Mouse (Mus musculus) neural tube, embryonic 11.5 days (tissue): ENCODE results near the gene Ankfn1. TPM values are rescaled to one million over a fixed set of nuclear protein-coding genes. Genes with fewer than 3 reads are reported as not detected.

Source experiments
- ATAC-seq: fragments of 200-750 bp; cut with Nextera tagmentation; 2 replicates; pipeline ENCODE4 v1.8.0; 2017; ENCODE audit warnings: moderate number of reproducible peaks, mild to moderate bottlenecking, moderate TSS enrichment, moderate library complexity; ENCODE audit not compliant: insufficient read depth, low FRiP score, low TSS enrichment
- DNase-seq: peaks from one replicate; pipeline ENCODE4 v3.0.0-alpha.2; 2015; ENCODE audit warnings: low spot score
- H3K27ac ChIP-seq: fragments of 300-500 bp; sonication (generic); 2 replicates; pipeline ENCODE4 v1.5.1; 2014; ENCODE audit warnings: low read depth, mild to moderate bottlenecking, low read length
- H3K27me3 ChIP-seq: fragments of 300-500 bp; sonication (generic); 2 replicates; pipeline ENCODE4 v1.6.1; 2014; ENCODE audit warnings: mild to moderate bottlenecking, low read length, mixed read lengths; ENCODE audit not compliant: control insufficient read depth, insufficient read depth
- H3K36me3 ChIP-seq: fragments of 300-500 bp; sonication (generic); 2 replicates; pipeline ENCODE4 v1.6.1; 2014; ENCODE audit warnings: mild to moderate bottlenecking, low read length, moderate library complexity, mixed read lengths; ENCODE audit not compliant: control insufficient read depth, insufficient read depth
- H3K4me1 ChIP-seq: fragments of 300-500 bp; sonication (generic); 2 replicates; pipeline ENCODE4 v1.6.1; 2014; ENCODE audit warnings: low read length, mixed read lengths; ENCODE audit not compliant: control insufficient read depth, insufficient read depth
- H3K4me2 ChIP-seq: fragments of 300-500 bp; sonication (generic); 2 replicates; pipeline ENCODE4 v1.6.1; 2014; ENCODE audit warnings: low read depth, mild to moderate bottlenecking, moderate library complexity
- H3K4me3 ChIP-seq: fragments of 300-500 bp; sonication (generic); 2 replicates; pipeline ENCODE4 v1.5.1; 2014; ENCODE audit warnings: low read depth, low read length
- H3K9ac ChIP-seq: fragments of 300-500 bp; sonication (generic); 2 replicates; pipeline ENCODE4 v1.6.1; 2014; ENCODE audit warnings: mild to moderate bottlenecking, low read length
- H3K9me3 ChIP-seq: fragments of 300-500 bp; sonication (generic); 2 replicates; pipeline ENCODE4 v1.6.1; 2016; ENCODE audit warnings: low read length; ENCODE audit not compliant: control insufficient read depth
- WGBS: fragments of 180-500 bp; shearing (Covaris S2); extraction: QIAGEN DNeasy Blood & Tissue Kit; methylation state at CpG from one replicate; pipeline ENCODE4 v1.1.7; 2014; 5-methylcytosine and 5-hydroxymethylcytosine counted together
- polyA plus RNA-seq: library from polyadenylated mRNA; unstranded; fragments of >200 nt; fragmentation: Nextera tagmentation; extraction: Ambion mirVana; gene quantifications from 2 replicates; pipeline ENCODE4 v1.2.1, GENCODE M21; 2014

The Ankfn1 gene
- polyA plus RNA-seq, result 0.62 and 1.2 TPM in 2 replicates

DNA sequence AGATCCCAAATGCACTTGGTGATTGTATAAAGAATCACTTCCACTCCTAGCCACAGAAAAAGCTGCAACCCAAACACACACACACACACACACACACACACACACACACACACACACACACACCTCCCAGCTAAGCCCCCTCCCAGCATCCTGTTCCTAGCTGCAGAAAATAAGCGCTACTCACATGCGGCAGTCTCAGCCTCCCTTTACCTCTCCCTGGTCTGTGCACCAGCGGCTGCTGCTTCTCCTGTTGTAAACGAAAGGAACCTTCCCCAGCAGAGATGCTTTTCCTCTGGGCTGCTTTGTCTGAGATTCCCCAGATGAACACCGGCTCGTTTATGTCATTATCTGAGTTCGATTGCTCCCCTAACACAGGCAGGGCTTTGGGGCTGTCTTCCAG is at the start of gene Ankfn1:
Ankfn1 (minus strand) TSS at position 223 of the 400 bp plus-strand sequence.
- no peak within 1 kb of the TSS for H3K9ac ChIP-seq
- no peak within 1 kb of the TSS for H3K4me3 ChIP-seq
- no peaks in the 10 kb centered on the region for H3K4me1 ChIP-seq
- H3K4me2 ChIP-seq, result no peak within 1 kb of the TSS
- DNase-seq (no peak), ATAC-seq (no peak)
- no peaks in the 10 kb centered on the region for H3K9me3 ChIP-seq
- no peaks in the 10 kb centered on the region for H3K36me3 ChIP-seq
- no peak within 1 kb of the TSS for H3K27ac ChIP-seq
- no peaks in the 10 kb centered on the region for H3K27me3 ChIP-seq
- WGBS, result 47% methylated on average over 7 of the region's 7 CpGs

DNA sequence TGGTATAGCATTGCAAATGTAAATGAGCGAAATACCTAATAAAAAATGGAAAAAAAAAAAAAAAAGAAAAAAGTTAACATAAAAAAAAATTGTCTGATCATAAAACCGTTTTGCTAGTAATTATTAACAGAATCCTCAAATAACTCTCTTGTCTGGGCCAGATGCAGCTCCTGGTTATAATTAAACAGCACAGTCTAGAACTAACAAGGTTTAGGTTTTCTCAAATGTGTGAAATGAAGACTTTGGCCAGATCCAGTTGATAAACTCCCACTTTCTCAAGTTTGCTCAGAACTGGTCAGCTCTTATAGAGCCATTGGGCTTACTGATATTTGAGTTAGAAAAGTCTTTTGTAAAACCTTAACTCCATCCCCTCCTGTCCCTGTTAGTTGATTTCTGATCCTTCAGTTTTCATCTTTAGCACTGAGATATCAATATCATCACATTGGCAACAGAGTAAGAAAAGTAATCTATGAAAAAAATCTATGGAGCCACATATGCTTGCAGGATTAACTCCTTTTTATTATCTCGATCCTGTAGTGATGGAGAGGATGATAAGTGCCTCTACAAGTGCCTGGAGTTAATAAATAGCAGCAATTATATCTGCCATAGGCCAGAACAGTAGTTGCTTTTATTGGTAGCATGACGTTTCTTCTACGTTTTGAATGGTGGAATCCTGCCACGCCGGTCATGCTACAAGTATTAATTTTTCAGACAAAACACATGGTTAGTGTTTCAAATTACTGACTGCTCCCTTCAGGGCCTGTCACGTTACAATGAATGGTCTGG is 46.4 kb upstream of the Ankfn1 start:
- no peak overlapping the region for H3K4me2 ChIP-seq
- no peaks in the 10 kb centered on the region for H3K9me3 ChIP-seq
- no peaks in the 10 kb centered on the region for H3K36me3 ChIP-seq
- H3K4me1 ChIP-seq, result no peaks in the 10 kb centered on the region
- 80% methylated on average over 8 of the region's 8 CpGs for WGBS
- no peaks in the 10 kb centered on the region for H3K27me3 ChIP-seq
- no peak overlapping the region for H3K9ac ChIP-seq
- DNase-seq, result no peak
- no peak overlapping the region for H3K4me3 ChIP-seq
- H3K27ac ChIP-seq, result no peak overlapping the region
- ATAC-seq, result no peak

DNA sequence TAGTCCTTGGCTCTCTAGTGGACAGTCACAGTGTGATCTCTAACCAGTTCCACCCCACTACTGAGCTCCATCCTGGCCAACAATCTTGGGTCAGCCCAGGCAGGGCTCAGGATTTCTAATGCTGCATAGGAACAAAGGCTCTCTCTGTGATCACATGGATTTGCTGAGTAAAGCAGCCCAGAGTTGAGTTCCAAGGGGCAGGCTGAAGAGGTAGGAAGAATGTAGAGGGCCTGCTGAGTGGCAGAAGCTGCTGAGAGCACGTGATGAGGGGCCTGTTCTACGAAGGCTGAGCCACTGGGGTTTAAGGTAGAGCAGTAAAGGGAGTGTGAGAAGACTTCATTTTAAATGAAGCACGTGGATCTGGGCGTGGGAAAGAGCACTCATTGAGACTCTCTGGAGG is 41.1 kb upstream of the Ankfn1 start:
- no peak overlapping the region for H3K27ac ChIP-seq
- ATAC-seq (no peak), DNase-seq (no peak)
- no peak overlapping the region for H3K9ac ChIP-seq
- no peaks in the 10 kb centered on the region for H3K4me1 ChIP-seq
- WGBS, result 26% methylated on average over 4 of the region's 4 CpGs
- H3K27me3 ChIP-seq, result no peaks in the 10 kb centered on the region
- H3K4me2 ChIP-seq, result no peak overlapping the region
- no peaks in the 10 kb centered on the region for H3K9me3 ChIP-seq
- no peaks in the 10 kb centered on the region for H3K36me3 ChIP-seq
- H3K4me3 ChIP-seq, result no peak overlapping the region

DNA sequence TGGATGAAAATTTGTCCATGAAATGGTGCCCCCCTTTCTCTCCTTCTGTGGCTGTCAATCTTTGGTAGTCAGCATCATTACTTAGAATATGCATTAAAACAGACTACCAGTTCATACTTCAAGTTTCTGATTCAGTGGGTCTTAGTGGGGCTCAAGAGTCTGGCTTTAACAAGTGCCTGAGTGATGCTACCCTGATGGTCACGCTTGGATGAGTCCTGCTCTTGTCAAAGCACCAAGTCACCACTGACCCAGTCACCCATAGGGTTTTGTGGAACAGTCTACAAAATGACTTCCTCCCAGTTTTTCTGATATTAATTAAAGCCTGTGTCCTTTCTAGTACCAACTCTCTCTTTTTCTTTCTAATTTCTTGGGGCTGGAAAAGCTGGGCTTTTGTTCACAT is 34.0 kb upstream of the Ankfn1 start:
- no peak for DNase-seq
- H3K4me3 ChIP-seq, result no peak overlapping the region
- no peaks in the 10 kb centered on the region for H3K9me3 ChIP-seq
- no peaks in the 10 kb centered on the region for H3K27me3 ChIP-seq
- no peak overlapping the region for H3K4me2 ChIP-seq
- ATAC-seq, result no peak
- H3K27ac ChIP-seq, result no peak overlapping the region
- H3K9ac ChIP-seq, result no peak overlapping the region
- no peaks in the 10 kb centered on the region for H3K36me3 ChIP-seq
- no peaks in the 10 kb centered on the region for H3K4me1 ChIP-seq
- WGBS, result 88% methylated on average over 1 of the region's 1 CpGs

DNA sequence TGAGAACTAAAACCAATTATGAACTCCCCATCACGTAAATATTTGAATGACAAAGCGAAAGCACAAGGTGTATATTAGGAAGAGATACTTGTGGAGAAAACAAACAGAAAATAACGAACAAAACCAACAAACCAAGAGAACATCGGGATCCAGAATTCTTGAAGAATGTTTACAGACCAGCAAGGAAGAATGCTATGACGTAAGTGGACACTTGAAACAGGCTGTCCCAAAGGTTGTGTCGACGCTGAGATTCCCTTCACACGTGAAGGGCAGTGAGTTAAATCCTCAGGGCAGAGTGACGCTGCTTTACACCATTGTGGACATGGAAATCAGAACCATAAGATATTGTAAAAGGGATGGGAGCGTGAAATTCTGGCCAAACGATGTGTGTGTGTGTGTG is 30.5 kb upstream of the Ankfn1 start:
- no peak for ATAC-seq
- Histone ChIP-seq H3K4me2 (no peak overlapping the region), H3K4me3 (no peak overlapping the region), H3K9me3 (no peaks in the 10 kb centered on the region), H3K27ac (no peak overlapping the region), H3K36me3 (no peaks in the 10 kb centered on the region), H3K9ac (no peak overlapping the region), H3K4me1 (no peaks in the 10 kb centered on the region), H3K27me3 (no peaks in the 10 kb centered on the region)
- no peak for DNase-seq
- WGBS, result 82% methylated on average over 11 of the region's 11 CpGs

DNA sequence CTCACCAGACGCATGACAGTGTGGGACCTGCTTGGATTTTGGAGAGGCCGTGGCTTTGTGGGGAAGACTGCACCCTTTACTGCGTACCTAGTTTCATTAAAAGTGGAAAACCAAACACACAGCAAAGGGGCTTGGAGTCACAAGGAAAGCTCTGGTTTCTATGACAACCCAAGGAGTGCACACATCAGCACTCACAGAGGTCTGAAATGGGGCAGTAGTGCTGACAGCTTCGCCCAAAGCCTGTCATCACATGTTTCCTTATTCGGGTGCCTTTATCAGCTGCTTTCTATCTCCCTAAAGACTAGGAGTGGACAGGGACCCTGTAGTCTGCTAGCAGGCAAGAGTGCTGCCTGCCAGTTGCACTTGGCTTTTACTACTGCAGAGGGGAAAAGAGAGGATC is 27.4 kb upstream of the Ankfn1 start:
- peak; percentile 11 for DNase-seq
- no peaks in the 10 kb centered on the region for H3K9me3 ChIP-seq
- no peak overlapping the region for H3K27ac ChIP-seq
- no peak overlapping the region for H3K9ac ChIP-seq
- no peaks in the 10 kb centered on the region for H3K27me3 ChIP-seq
- no peak overlapping the region for H3K4me2 ChIP-seq
- no peak for ATAC-seq
- WGBS, result 67% methylated on average over 5 of the region's 5 CpGs
- H3K4me1 ChIP-seq, result no peaks in the 10 kb centered on the region
- no peaks in the 10 kb centered on the region for H3K36me3 ChIP-seq
- no peak overlapping the region for H3K4me3 ChIP-seq

DNA sequence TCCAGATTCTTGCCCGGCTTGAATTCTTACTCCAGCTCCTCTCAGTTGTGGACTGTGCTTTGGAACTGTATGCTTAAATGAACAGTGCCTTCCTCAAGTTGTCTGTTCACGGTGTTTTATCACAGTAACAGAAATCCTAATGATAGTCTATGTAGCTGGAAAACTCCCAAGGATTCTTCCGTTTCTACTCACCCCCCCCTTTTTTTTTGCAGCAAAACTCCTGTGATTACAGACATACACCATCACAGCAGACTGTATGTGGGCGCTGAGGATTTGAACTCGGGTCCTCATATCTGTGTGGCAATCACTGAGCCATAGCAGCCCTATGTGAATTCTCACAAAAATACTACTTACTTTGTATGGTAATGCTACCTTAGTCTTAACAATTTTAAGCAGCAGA is 26.5 kb upstream of the Ankfn1 start:
- H3K36me3 ChIP-seq, result no peaks in the 10 kb centered on the region
- no peak for ATAC-seq
- no peak overlapping the region for H3K4me3 ChIP-seq
- no peaks in the 10 kb centered on the region for H3K9me3 ChIP-seq
- H3K27ac ChIP-seq, result no peak overlapping the region
- H3K9ac ChIP-seq, result no peak overlapping the region
- H3K27me3 ChIP-seq, result no peaks in the 10 kb centered on the region
- no peak overlapping the region for H3K4me2 ChIP-seq
- DNase-seq, result no peak
- no peaks in the 10 kb centered on the region for H3K4me1 ChIP-seq
- 86% methylated on average over 5 of the region's 5 CpGs for WGBS

DNA sequence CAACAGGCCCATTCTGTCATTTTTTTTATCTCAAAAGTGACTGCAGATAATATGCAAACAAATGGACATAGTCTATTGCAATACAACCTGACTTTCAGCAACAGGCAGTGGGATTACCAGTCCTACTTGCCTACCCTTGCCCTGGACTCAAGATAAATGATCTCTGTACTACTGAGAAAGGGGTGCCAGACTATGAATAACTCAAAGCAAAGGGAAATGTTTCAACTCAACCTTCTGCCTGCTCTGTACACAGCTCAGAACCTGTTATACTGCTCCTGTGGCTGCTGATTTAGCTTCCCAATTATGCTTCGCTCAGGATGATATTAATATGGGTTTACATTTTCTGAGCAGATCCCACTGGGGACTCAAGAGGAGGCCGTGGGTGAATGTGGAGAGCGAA is 15.3 kb upstream of the Ankfn1 start:
- H3K36me3 ChIP-seq, result no peaks in the 10 kb centered on the region
- no peak overlapping the region for H3K27ac ChIP-seq
- DNase-seq (no peak), ATAC-seq (no peak)
- H3K4me2 ChIP-seq, result no peak overlapping the region
- H3K4me3 ChIP-seq, result no peak overlapping the region
- WGBS, result 88% methylated on average over 3 of the region's 3 CpGs
- no peak overlapping the region for H3K9ac ChIP-seq
- no peaks in the 10 kb centered on the region for H3K9me3 ChIP-seq
- no peaks in the 10 kb centered on the region for H3K4me1 ChIP-seq
- H3K27me3 ChIP-seq, result no peaks in the 10 kb centered on the region

DNA sequence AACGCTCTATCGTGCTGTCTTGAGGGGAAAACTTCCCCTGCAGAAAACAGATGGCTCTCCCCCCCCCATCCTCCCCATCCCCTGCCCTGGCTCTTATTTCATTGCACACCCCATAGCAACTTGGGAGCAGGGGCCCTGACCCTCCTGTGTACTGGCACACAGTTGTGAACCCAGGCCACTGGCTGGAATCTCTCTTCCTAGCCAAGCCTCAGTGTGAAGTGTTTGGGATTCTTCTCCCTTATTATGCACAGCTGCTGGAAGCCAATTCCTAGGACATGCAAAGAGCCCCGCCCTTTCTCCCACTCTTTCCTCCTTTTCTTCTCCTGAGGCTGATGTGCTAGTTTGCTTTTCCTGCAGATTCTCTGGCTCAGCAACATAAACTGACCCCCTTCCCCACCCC is 1.4 kb downstream of the Ankfn1 start:
- Histone ChIP-seq H3K36me3 (no peaks in the 10 kb centered on the region), H3K27ac (no peak overlapping the region), H3K9ac (no peak overlapping the region), H3K27me3 (no peaks in the 10 kb centered on the region), H3K4me3 (no peak overlapping the region), H3K4me2 (no peak overlapping the region), H3K4me1 (no peaks in the 10 kb centered on the region), H3K9me3 (no peaks in the 10 kb centered on the region)
- DNase-seq, result no peak
- no peak for ATAC-seq
- 64% methylated on average over 3 of the region's 3 CpGs for WGBS
